Mouse (Mus musculus) MN1 (cell line): ENCODE measurements at regions not wholly inside any gene's neighbourhood (a gene's known extent, or its start where the extent isn't known, plus 50 kb on each side); places are given as distances from the start of the nearest gene placed in this dataset.

Experiments used
- DNase-seq: peaks from one replicate; pipeline ENCODE4 v3.0.0-alpha.2; 2016; ENCODE audit warnings: low spot score

GRCm38 (mm10) chr5:52309317-52310060, 54.1 kb upstream of the Sod3 start:
- DNase-seq = no peak

GRCm38 (mm10) chr5:52296303-52296702, 67.3 kb upstream of the Sod3 start:
- DNase-seq = no peak

- DNase-seq = no peak
Observed at GRCm38 (mm10) chr5:52294466-52294865, 69.1 kb upstream of the Sod3 start.

- DNase-seq = no peak
Observed at GRCm38 (mm10) chr5:52288319-52288718, 75.3 kb upstream of the Sod3 start.

GRCm38 (mm10) chr5:52280871-52281270, 82.7 kb upstream of the Sod3 start:
- no peak for DNase-seq

- no peak for DNase-seq
Observed at GRCm38 (mm10) chr5:52278111-52278510, 85.5 kb upstream of the Sod3 start.

GRCm38 (mm10) chr5:52263214-52263613, 72.9 kb upstream of the Dhx15 start:
- DNase-seq = no peak

GRCm38 (mm10) chr5:52258075-52258474, 67.8 kb upstream of the Dhx15 start:
- no peak for DNase-seq

- peak; percentile 50 for DNase-seq
Observed at GRCm38 (mm10) chr5:52254602-52255071, 64.3 kb upstream of the Dhx15 start.

- DNase-seq = no peak
Observed at GRCm38 (mm10) chr5:52249804-52250203, 59.5 kb upstream of the Dhx15 start.

GRCm38 (mm10) chr5:52243931-52244330, 53.6 kb upstream of the Dhx15 start:
- DNase-seq = no peak

- DNase-seq = no peak
Observed at GRCm38 (mm10) chr5:52242414-52242813, 52.1 kb upstream of the Dhx15 start.

GRCm38 (mm10) chr5:52240540-52240939, 50.2 kb upstream of the Dhx15 start:
- DNase-seq = no peak
